Mouse (Mus musculus) limb, embryonic 10.5 days (tissue): ENCODE data around the gene St3gal3. TPM values are rescaled to one million over a fixed set of nuclear protein-coding genes. Genes with fewer than 3 reads are reported as not detected.

Experiments used
- DNase-seq: peaks from one replicate; pipeline ENCODE4 v3.0.0-alpha.2; 2017; ENCODE audit warnings: low spot score
- H3K27ac ChIP-seq: fragments of 300-500 bp; sonication (generic); 2 replicates; pipeline ENCODE4 v1.5.1; 2016; ENCODE audit warnings: mild to moderate bottlenecking
- H3K27me3 ChIP-seq: fragments of 300-500 bp; sonication (generic); 2 replicates; pipeline ENCODE4 v1.6.1; 2016; ENCODE audit warnings: low read depth, mild to moderate bottlenecking; ENCODE audit not compliant: poor library complexity, severe bottlenecking
- H3K36me3 ChIP-seq: fragments of 300-500 bp; sonication (generic); 2 replicates; pipeline ENCODE4 v1.6.1; 2016; ENCODE audit warnings: mild to moderate bottlenecking, moderate library complexity
- H3K4me1 ChIP-seq: fragments of 300-500 bp; sonication (generic); 2 replicates; pipeline ENCODE4 v1.6.1; 2016
- H3K4me3 ChIP-seq: fragments of 300-500 bp; sonication (generic); 2 replicates; pipeline ENCODE4 v1.5.1; 2016; ENCODE audit warnings: mild to moderate bottlenecking, moderate library complexity
- H3K9me3 ChIP-seq: fragments of 300-500 bp; sonication (generic); replicated peaks from 2 replicates; pipeline ENCODE4 v1.6.1; 2016; ENCODE audit warnings: mild to moderate bottlenecking
- WGBS: fragments of 180-500 bp; shearing (Covaris S2); methylation state at CpG from one replicate; pipeline ENCODE4 v1.1.7; 2016; 5-methylcytosine and 5-hydroxymethylcytosine counted together
- polyA plus RNA-seq: library from polyadenylated mRNA; unstranded; fragments of >200 nt; fragmentation: Nextera tagmentation; extraction: Ambion mirVana; gene quantifications from 2 replicates; pipeline ENCODE4 v1.2.1, GENCODE M21; 2016

The St3gal3 gene
- polyA plus RNA-seq, 1 experiment from 2014 or later = 7.2 TPM

- WGBS = 69% methylated on average over 12 of the region's 12 CpGs
- Histone ChIP-seq H3K27ac (peak overlapping the region; percentile 87), H3K27me3 (no peaks in the 10 kb centered on the region), H3K36me3 (0 out of 2 replicates have a peak, but pooled peaks cover 6% of the 10 kb centered on the region), H3K4me1 (peaks cover 67% of the 10 kb centered on the region), H3K9me3 (no peaks in the 10 kb centered on the region), H3K4me3 (no peak overlapping the region)
- no peak for DNase-seq
Measured at GRCm38 (mm10) chr4:118058116-118058677, 76.5 kb downstream of the St3gal3 start.

- Histone ChIP-seq H3K27ac (peak overlapping the region; percentile 87), H3K36me3 (0 out of 2 replicates have a peak, but pooled peaks cover 6% of the 10 kb centered on the region), H3K9me3 (no peaks in the 10 kb centered on the region), H3K4me1 (peaks cover 68% of the 10 kb centered on the region), H3K4me3 (no peak overlapping the region), H3K27me3 (no peaks in the 10 kb centered on the region)
- WGBS = 78% methylated on average over 2 of the region's 2 CpGs
- DNase-seq = no peak
Measured at GRCm38 (mm10) chr4:118057076-118057475, 77.6 kb downstream of the St3gal3 start.

- Histone ChIP-seq H3K36me3 (0 out of 2 replicates have a peak, but pooled peaks cover 6% of the 10 kb centered on the region), H3K4me1 (peaks cover 63% of the 10 kb centered on the region), H3K4me3 (no peak overlapping the region), H3K9me3 (no peaks in the 10 kb centered on the region), H3K27ac (peak overlapping the region; percentile 76), H3K27me3 (no peaks in the 10 kb centered on the region)
- no peak for DNase-seq
- WGBS = 85% methylated on average over 8 of the region's 8 CpGs
Measured at GRCm38 (mm10) chr4:118054615-118055014, 80.1 kb downstream of the St3gal3 start.

- no peak for DNase-seq
- Histone ChIP-seq H3K4me1 (peaks cover 63% of the 10 kb centered on the region), H3K9me3 (no peaks in the 10 kb centered on the region), H3K27ac (peak overlapping the region; percentile 76; the same call in 1 of the 2 replicates), H3K36me3 (0 out of 2 replicates have a peak, but pooled peaks cover 6% of the 10 kb centered on the region), H3K4me3 (no peak overlapping the region), H3K27me3 (no peaks in the 10 kb centered on the region)
- 92% methylated on average over 6 of the region's 6 CpGs for WGBS
Measured at GRCm38 (mm10) chr4:118053904-118054303, 80.8 kb downstream of the St3gal3 start.

- DNase-seq = no peak
- WGBS = 47% methylated on average over 12 of the region's 12 CpGs
- Histone ChIP-seq H3K4me1 (peaks cover 40% of the 10 kb centered on the region), H3K27me3 (no peaks in the 10 kb centered on the region), H3K9me3 (no peaks in the 10 kb centered on the region), H3K27ac (no peak overlapping the region), H3K36me3 (0 out of 2 replicates have a peak, but pooled peaks cover 6% of the 10 kb centered on the region), H3K4me3 (no peak overlapping the region)
Measured at GRCm38 (mm10) chr4:118049606-118050302, 85.0 kb downstream of the St3gal3 start.

GRCm38 (mm10) chr4:118044510-118044909, 90.2 kb downstream of the St3gal3 start:
- Histone ChIP-seq H3K4me3 (no peak overlapping the region), H3K27ac (peak overlapping the region; percentile 11; the same call in 1 of the 2 replicates), H3K27me3 (no peaks in the 10 kb centered on the region), H3K4me1 (peaks cover 62% of the 10 kb centered on the region), H3K36me3 (no peaks in the 10 kb centered on the region), H3K9me3 (no peaks in the 10 kb centered on the region)
- DNase-seq = no peak
- 69% methylated on average over 9 of the region's 9 CpGs for whole genome bisulfite sequencing

- no peaks in the 10 kb centered on the region for H3K27me3 ChIP-seq
- H3K4me1 ChIP-seq = peaks cover 62% of the 10 kb centered on the region
- no peak overlapping the region for H3K4me3 ChIP-seq
- H3K9me3 ChIP-seq = no peaks in the 10 kb centered on the region
- WGBS = 86% methylated on average over 8 of the region's 8 CpGs
- H3K27ac ChIP-seq = peak overlapping the region; percentile 25
- H3K36me3 ChIP-seq = no peaks in the 10 kb centered on the region
- no peak for DNase-seq
Measured at GRCm38 (mm10) chr4:118043331-118044002, 91.2 kb downstream of the St3gal3 start.

- peak overlapping the region; percentile 25; the same call in 1 of the 2 replicates for H3K27ac ChIP-seq
- peaks cover 69% of the 10 kb centered on the region for H3K4me1 ChIP-seq
Measured at GRCm38 (mm10) chr4:118042671-118043320, 91.9 kb downstream of the St3gal3 start.

GRCm38 (mm10) chr4:118041145-118041544, 93.6 kb downstream of the St3gal3 start:
- Histone ChIP-seq H3K27me3 (no peaks in the 10 kb centered on the region), H3K4me1 (peaks cover 79% of the 10 kb centered on the region), H3K27ac (peak overlapping the region; percentile 69), H3K36me3 (no peaks in the 10 kb centered on the region), H3K9me3 (no peaks in the 10 kb centered on the region), H3K4me3 (no peak overlapping the region)
- WGBS = 35% methylated on average over 9 of the region's 9 CpGs
- DNase-seq = no peak

More at GRCm38 (mm10) chr4:118042671-118043320, 91.9 kb downstream of the St3gal3 start:
- Histone ChIP-seq H3K9me3 (no peaks in the 10 kb centered on the region), H3K36me3 (no peaks in the 10 kb centered on the region), H3K27me3 (no peaks in the 10 kb centered on the region), H3K4me3 (no peak overlapping the region)
- no peak for DNase-seq
- 60% methylated on average over 7 of the region's 7 CpGs for WGBS

- Histone ChIP-seq H3K9me3 (no peaks in the 10 kb centered on the region), H3K27me3 (no peaks in the 10 kb centered on the region), H3K27ac (peak overlapping the region; percentile 70), H3K36me3 (no peaks in the 10 kb centered on the region), H3K4me1 (peaks cover 79% of the 10 kb centered on the region), H3K4me3 (peak overlapping the region; percentile 14; the same call in 1 of the 2 replicates)
- 36% methylated on average over 4 of the region's 4 CpGs for WGBS
- peak; percentile 58 for DNase-seq
Measured at GRCm38 (mm10) chr4:118040650-118041049, 94.1 kb downstream of the St3gal3 start.

- WGBS = 86% methylated on average over 5 of the region's 5 CpGs
Measured at GRCm38 (mm10) chr4:118039964-118040363, 94.8 kb downstream of the St3gal3 start.

GRCm38 (mm10) chr4:118038023-118038422, 96.7 kb downstream of the St3gal3 start:
- no peak overlapping the region for H3K4me3 ChIP-seq
- no peak for DNase-seq
- H3K9me3 ChIP-seq = no peaks in the 10 kb centered on the region
- no peaks in the 10 kb centered on the region for H3K36me3 ChIP-seq
- no peaks in the 10 kb centered on the region for H3K27me3 ChIP-seq
- peak overlapping the region; percentile 47; the same call in 1 of the 2 replicates for H3K27ac ChIP-seq
- 69% methylated on average over 1 of the region's 1 CpGs for WGBS
- H3K4me1 ChIP-seq = peaks cover 54% of the 10 kb centered on the region

More at GRCm38 (mm10) chr4:118039964-118040363, 94.8 kb downstream of the St3gal3 start:
- Histone ChIP-seq H3K27me3 (no peaks in the 10 kb centered on the region), H3K27ac (peak overlapping the region; percentile 70; the same call in 1 of the 2 replicates), H3K4me1 (peaks cover 72% of the 10 kb centered on the region), H3K9me3 (no peaks in the 10 kb centered on the region), H3K36me3 (no peaks in the 10 kb centered on the region), H3K4me3 (no peak overlapping the region)
- DNase-seq = no peak
